Mouse (Mus musculus): ENCODE results near the gene Alb. TPM values are rescaled to one million over a fixed set of nuclear protein-coding genes. Genes with fewer than 3 reads are reported as not detected.

Alb gene
- total RNA-seq, 2 experiments from 2014 or later = not detected

- DNase-seq (ENCODE audit: extremely low spot score in 1 of 2, low spot score in 1 of 2) = no peak
These were observed 29.8 kb downstream of the Alb start, which contains the start of gene Afp for GRCm38 (mm10) chr5:90490518-90490917. Gene Afp (plus strand): TSS chr5:90490737.

GRCm38 (mm10) chr5:90492440-90492839 lies 31.7 kb downstream of the Alb start:
- no peak for DNase-seq (ENCODE audit: extremely low spot score in 1 of 2, low spot score in 1 of 2)

GRCm38 (mm10) chr5:90494308-90494707 lies 33.6 kb downstream of the Alb start:
- no peak for DNase-seq (ENCODE audit: extremely low spot score in 1 of 2, low spot score in 1 of 2)

- no peak for DNase-seq (ENCODE audit: extremely low spot score in 1 of 2, low spot score in 1 of 2)
These were observed 38.8 kb downstream of the Alb start for GRCm38 (mm10) chr5:90499509-90499908.

- DNase-seq (ENCODE audit: extremely low spot score in 1 of 2, low spot score in 1 of 2) = peak; percentile 60 to 88
These were observed 40.0 kb downstream of the Alb start for GRCm38 (mm10) chr5:90500714-90501113.

- DNase-seq (ENCODE audit: extremely low spot score in 1 of 2, low spot score in 1 of 2) = no peak
These were observed 41.1 kb downstream of the Alb start for GRCm38 (mm10) chr5:90501752-90502151.

GRCm38 (mm10) chr5:90504742-90505141 lies 44.0 kb downstream of the Alb start:
- DNase-seq (ENCODE audit: extremely low spot score in 1 of 2, low spot score in 1 of 2) = no peak

GRCm38 (mm10) chr5:90506507-90506906 lies 45.8 kb downstream of the Alb start:
- DNase-seq (ENCODE audit: extremely low spot score in 1 of 2, low spot score in 1 of 2) = no peak

- no peak for DNase-seq (ENCODE audit: extremely low spot score in 1 of 2, low spot score in 1 of 2)
These were observed 46.8 kb downstream of the Alb start for GRCm38 (mm10) chr5:90507411-90507949.

- no peak for DNase-seq (ENCODE audit: extremely low spot score in 1 of 2, low spot score in 1 of 2)
These were observed 49.3 kb downstream of the Alb start for GRCm38 (mm10) chr5:90509828-90510592.

GRCm38 (mm10) chr5:90512288-90512955 lies 51.7 kb downstream of the Alb start:
- no peak for DNase-seq (ENCODE audit: extremely low spot score in 1 of 2, low spot score in 1 of 2)

GRCm38 (mm10) chr5:90515561-90515960 lies 54.9 kb downstream of the Alb start:
- DNase-seq (ENCODE audit: extremely low spot score in 1 of 2, low spot score in 1 of 2) = no peak

GRCm38 (mm10) chr5:90518356-90519100 lies 57.8 kb downstream of the Alb start, which contains the start of gene Afm:
Gene Afm (plus strand): TSS chr5:90518932.
- DNase-seq (ENCODE audit: extremely low spot score in 1 of 2, low spot score in 1 of 2) = no peak

Other genes starting within 250 kb of the Alb start
- gene Cox18, start 236.9 kb upstream of the Alb start, total RNA-seq (2021) = 10 to 100 TPM; 24.3 to 25.9 TPM
- 100 to 1,000 TPM in 1 of 2 experiments, 10 to 100 TPM in 1; 95.7 to 110 TPM for gene Ankrd17, start 94.3 kb upstream of the Alb start, total RNA-seq (2021)
- gene Gm9958, start 93.7 kb upstream of the Alb start, total RNA-seq (2021) = 1 to 10 TPM; 1.3 to 2.4 TPM
- not detected for gene Afp, start 29.8 kb downstream of the Alb start, total RNA-seq (2021)
- not detected for gene Afm, start 58.0 kb downstream of the Alb start, total RNA-seq (2021)
- not detected for gene 5830473C10Rik, start 100.2 kb downstream of the Alb start, total RNA-seq (2021)
- gene Rassf6, start 179.8 kb downstream of the Alb start, total RNA-seq (2021) = 1 to 10 TPM in 1 of 2 experiments, under 1 TPM in 1; 0.42 to 1.0 TPM

Measured in layer of hippocampus, postnatal 25 days (tissue).